Mouse (Mus musculus) megakaryocyte progenitor cell, adult 5-6 weeks (primary cell): ENCODE data around the gene Rbl2. TPM values are rescaled to one million over a fixed set of nuclear protein-coding genes. Genes with fewer than 3 reads are reported as not detected.

Experiments
- ATAC-seq: replicated peaks from 2 replicates; pipeline ENCODE4 v1.8.0; 2016; ENCODE audit warnings: mild to moderate bottlenecking, moderate TSS enrichment, inconsistent platforms; ENCODE audit not compliant: poor library complexity
- total RNA-seq, 2 experiments: library from RNA; stranded (forward) in 1 of 2; stranded (reverse) in 1 of 2; fragments of 157-497, 149-512 nt in 1 of 2; fragments of 200-1000 nt in 1 of 2; gene quantifications; 2 replicates each; pipeline versions ENCODE4 v1.2.3 to v1.2.4; 2015 to 2017

Gene Rbl2
- total RNA-seq, 2 experiments from 2014 or later = 47.4 to 48.1 TPM

GRCm38 (mm10) chr8:91098106-91098505, 28.2 kb downstream of the Rbl2 start:
- ATAC-seq = no peak

- ATAC-seq = no peak
Observed at GRCm38 (mm10) chr8:91106271-91106670, 36.4 kb downstream of the Rbl2 start.

- no peak for ATAC-seq
Observed at GRCm38 (mm10) chr8:91111868-91112477, 42.1 kb downstream of the Rbl2 start.

GRCm38 (mm10) chr8:91114428-91114827, 44.6 kb downstream of the Rbl2 start:
- no peak for ATAC-seq

GRCm38 (mm10) chr8:91114910-91115309, 45.1 kb downstream of the Rbl2 start:
- no peak for ATAC-seq

- peak; percentile 74 for ATAC-seq
Observed at GRCm38 (mm10) chr8:91117537-91117936, 47.7 kb downstream of the Rbl2 start.

GRCm38 (mm10) chr8:91118131-91118530, 48.3 kb downstream of the Rbl2 start:
- peak; percentile 83 for ATAC-seq

GRCm38 (mm10) chr8:91124315-91124714, 54.5 kb downstream of the Rbl2 start:
- no peak for ATAC-seq

- ATAC-seq = no peak
Observed at GRCm38 (mm10) chr8:91126786-91127185, 56.9 kb downstream of the Rbl2 start.

- ATAC-seq = no peak
Observed at GRCm38 (mm10) chr8:91132731-91133130, 62.9 kb downstream of the Rbl2 start.

GRCm38 (mm10) chr8:91133441-91134069, 63.7 kb downstream of the Rbl2 start:
- ATAC-seq = peak; percentile 15; the same call in 1 of the 2 replicates

GRCm38 (mm10) chr8:91134070-91134475, 64.2 kb downstream of the Rbl2 start:
- peak; percentile 96 for ATAC-seq

GRCm38 (mm10) chr8:91134659-91135058, 64.8 kb downstream of the Rbl2 start:
- no peak for ATAC-seq

GRCm38 (mm10) chr8:91135308-91136181, 65.7 kb downstream of the Rbl2 start:
- no peak for ATAC-seq

GRCm38 (mm10) chr8:91140828-91141227, 71.0 kb downstream of the Rbl2 start:
- no peak for ATAC-seq

- ATAC-seq = peak; percentile 73
Observed at GRCm38 (mm10) chr8:91147715-91148114, 77.9 kb downstream of the Rbl2 start.

- ATAC-seq = no peak
Observed at GRCm38 (mm10) chr8:91148643-91149178, 78.9 kb downstream of the Rbl2 start.

- ATAC-seq = no peak
Observed at GRCm38 (mm10) chr8:91149298-91149697, 79.4 kb downstream of the Rbl2 start.

- ATAC-seq = no peak
Observed at GRCm38 (mm10) chr8:91151531-91151930, 81.7 kb downstream of the Rbl2 start.

GRCm38 (mm10) chr8:91153831-91154230, 84.0 kb downstream of the Rbl2 start:
- ATAC-seq = no peak

- ATAC-seq = peak; percentile 69
Observed at GRCm38 (mm10) chr8:91154564-91154963, 84.7 kb downstream of the Rbl2 start.
